Mouse (Mus musculus) limb, embryonic 14.5 days (tissue): Measurements from ENCODE around the gene Snhg11. TPM values are rescaled to one million over a fixed set of nuclear protein-coding genes. Genes with fewer than 3 reads are reported as not detected.

Experiments used
- ATAC-seq: fragments of 200-750 bp; cut with Nextera tagmentation; 2 replicates; pipeline ENCODE4 v1.8.0; 2017; ENCODE audit warnings: low read depth, moderate number of reproducible peaks, moderate TSS enrichment; ENCODE audit not compliant: low FRiP score
- DNase-seq: peaks from one replicate; pipeline ENCODE4 v3.0.0-alpha.2; 2015; ENCODE audit warnings: low spot score
- H3K27ac ChIP-seq: fragments of 300-500 bp; sonication (generic); replicated peaks from 2 replicates; pipeline ENCODE4 v1.5.1; 2014; ENCODE audit warnings: low read depth, mild to moderate bottlenecking, low read length, moderate library complexity, mixed read lengths
- H3K27me3 ChIP-seq: fragments of 300-500 bp; sonication (generic); 2 replicates; pipeline ENCODE4 v1.6.1; 2014; ENCODE audit warnings: low read length, mixed read lengths; ENCODE audit not compliant: control insufficient read depth, insufficient read depth
- H3K36me3 ChIP-seq: fragments of 300-500 bp; sonication (generic); 2 replicates; pipeline ENCODE4 v1.6.1; 2014; ENCODE audit warnings: mild to moderate bottlenecking, low read length, moderate library complexity, mixed read lengths; ENCODE audit not compliant: control insufficient read depth, insufficient read depth
- H3K4me1 ChIP-seq: fragments of 300-500 bp; sonication (generic); 2 replicates; pipeline ENCODE4 v1.6.1; 2014; ENCODE audit warnings: antibody characterized with exemption, low read length, mixed read lengths; ENCODE audit not compliant: control insufficient read depth, insufficient read depth
- H3K4me2 ChIP-seq: fragments of 300-500 bp; sonication (generic); replicated peaks from 2 replicates; pipeline ENCODE4 v1.6.1; 2014; ENCODE audit warnings: low read depth, mild to moderate bottlenecking, low read length, moderate library complexity; ENCODE audit not compliant: severe bottlenecking
- H3K4me3 ChIP-seq: fragments of 300-500 bp; sonication (generic); replicated peaks from 2 replicates; pipeline ENCODE4 v1.5.1; 2014; ENCODE audit warnings: low read length
- H3K9ac ChIP-seq: fragments of 300-500 bp; sonication (generic); 2 replicates; pipeline ENCODE4 v1.6.1; 2014; ENCODE audit warnings: mild to moderate bottlenecking, low read depth, low read length, moderate library complexity; ENCODE audit not compliant: severe bottlenecking
- H3K9me3 ChIP-seq: fragments of 300-500 bp; sonication (generic); 2 replicates; pipeline ENCODE4 v1.6.1; 2016; ENCODE audit warnings: low read length; ENCODE audit not compliant: control insufficient read depth
- POLR2A ChIP-seq: fragments of 200-500 bp; IDR thresholded peaks from 2 replicates; pipeline ENCODE4 v1.8.0; 2012; ENCODE audit warnings: inconsistent platforms, mild to moderate bottlenecking, moderate library complexity, borderline replicate concordance; ENCODE audit not compliant: insufficient read depth, insufficient read length; ENCODE audit errors: extremely low read depth
- WGBS: fragments of 180-500 bp; shearing (Covaris S2); extraction: QIAGEN DNeasy Blood & Tissue Kit; methylation state at CpG from one replicate; pipeline ENCODE4 v1.1.7; 2014; 5-methylcytosine and 5-hydroxymethylcytosine counted together
- polyA plus RNA-seq, 2 experiments: library from polyadenylated mRNA; depleted of rRNA in 1 of 2; stranded (reverse) in 1 of 2; unstranded in 1 of 2; fragments of >200 nt; fragmentation: Nextera tagmentation in 1 of 2; extraction: Ambion mirVana in 1 of 2; gene quantifications; 2 replicates each; pipeline versions ENCODE4 v1.2.1 to v1.2.3; 2012 to 2014

Snhg11 gene
- polyA plus RNA-seq, 2 experiments: 2.8 to 10.8 TPM

DNA sequence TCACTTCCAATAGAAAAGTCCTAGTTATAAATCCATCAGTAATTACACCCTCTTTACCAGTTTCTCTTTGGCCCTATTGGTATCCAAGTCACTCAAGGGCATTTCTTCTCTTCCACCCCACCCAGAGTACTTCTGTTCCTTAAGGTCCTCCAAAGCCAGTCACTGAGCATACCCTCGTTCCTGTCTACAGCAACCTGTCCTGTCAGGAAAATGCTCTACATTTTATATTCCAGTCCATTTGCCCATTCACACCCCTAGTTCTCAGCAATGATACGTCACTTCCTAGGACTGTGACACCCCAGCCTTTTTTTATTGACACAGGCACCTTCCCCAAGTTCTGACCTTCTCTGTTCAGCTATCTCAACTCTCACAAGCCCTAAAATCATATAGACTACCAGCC lies 20.2 kb upstream of the Snhg11 start:
- Histone ChIP-seq H3K36me3 (peaks cover 61% of the 10 kb centered on the region), H3K9ac (no peak overlapping the region), H3K4me3 (no peak overlapping the region), H3K27ac (no peak overlapping the region), H3K27me3 (no peaks in the 10 kb centered on the region), H3K9me3 (no peaks in the 10 kb centered on the region), H3K4me1 (peaks cover 5% of the 10 kb centered on the region), H3K4me2 (no peak overlapping the region)
- WGBS: 89% methylated on average over 2 of the region's 2 CpGs
- no peak for TF ChIP-seq POLR2A
- ATAC-seq (no peak), DNase-seq (no peak)

DNA sequence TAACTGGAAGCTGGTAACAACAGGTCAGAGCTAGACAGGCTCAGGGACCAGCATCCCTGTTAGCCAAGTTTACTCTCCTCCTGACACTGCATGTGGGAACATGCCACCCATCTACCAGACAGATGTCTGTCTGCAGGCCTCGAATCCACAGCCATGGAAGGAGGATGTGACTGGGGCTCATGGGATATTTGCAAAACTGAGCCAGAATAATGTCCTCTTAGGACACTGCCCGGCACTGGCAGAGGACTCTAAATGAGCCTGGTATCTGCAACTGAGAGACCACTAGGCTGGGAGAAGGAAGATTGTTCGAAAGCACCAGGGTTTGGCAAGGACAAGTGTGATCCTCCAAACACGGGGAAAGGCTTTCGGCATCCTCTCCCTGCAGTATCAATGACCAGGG lies 19.3 kb upstream of the Snhg11 start:
- Histone ChIP-seq H3K27me3 (no peaks in the 10 kb centered on the region), H3K4me3 (no peak overlapping the region), H3K27ac (no peak overlapping the region), H3K4me1 (peaks cover 8% of the 10 kb centered on the region), H3K4me2 (no peak overlapping the region), H3K9me3 (no peaks in the 10 kb centered on the region), H3K36me3 (peaks cover 63% of the 10 kb centered on the region), H3K9ac (no peak overlapping the region)
- ATAC-seq (no peak), DNase-seq (no peak)
- no peak for TF ChIP-seq POLR2A
- WGBS: 85% methylated on average over 5 of the region's 5 CpGs

DNA sequence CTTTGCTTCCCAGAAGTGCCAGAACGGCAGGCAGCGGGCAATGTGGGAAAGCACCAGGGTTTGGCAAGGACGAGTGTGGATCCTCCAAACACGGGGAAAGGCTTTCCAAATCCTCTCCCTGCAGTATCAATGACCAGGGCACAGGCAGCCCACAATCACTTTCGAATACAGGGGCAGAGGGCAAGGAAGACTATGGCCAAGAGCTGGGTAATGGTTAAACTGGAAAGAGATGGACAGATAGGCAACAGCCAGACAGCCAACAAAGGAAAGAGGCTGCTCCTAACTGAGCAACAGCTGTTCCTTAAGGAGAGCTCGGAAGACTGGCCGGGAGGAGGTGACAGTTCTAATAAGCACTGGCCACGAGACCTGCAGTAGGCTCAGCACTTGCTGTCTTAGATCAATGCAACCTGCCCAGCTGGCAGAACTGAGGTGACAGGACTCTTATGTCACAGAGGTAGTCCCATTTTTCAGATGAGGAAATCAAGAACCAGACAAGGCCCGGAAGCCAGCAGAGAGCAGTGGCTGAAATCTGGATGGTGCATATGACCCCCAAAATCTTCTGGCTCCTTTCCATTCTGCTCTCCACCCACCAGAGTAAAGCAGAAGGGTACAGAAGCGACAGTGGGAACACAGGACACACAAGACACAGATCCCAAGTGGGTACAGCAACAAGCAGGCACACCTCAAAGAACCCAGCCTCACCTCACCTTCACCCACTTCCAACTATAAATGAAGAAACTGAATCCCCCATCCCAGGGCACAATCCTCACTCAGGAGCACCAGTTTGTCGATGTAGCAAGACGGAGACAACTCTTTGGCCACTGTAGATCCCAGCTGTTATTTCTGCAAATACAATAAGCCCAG lies 15.4 kb upstream of the Snhg11 start:
- Histone ChIP-seq H3K36me3 (peaks cover 54% of the 10 kb centered on the region), H3K9ac (peak overlapping the region; percentile 94), H3K4me3 (peak overlapping the region; percentile 80), H3K4me1 (peaks cover 8% of the 10 kb centered on the region), H3K9me3 (no peaks in the 10 kb centered on the region), H3K27me3 (no peaks in the 10 kb centered on the region), H3K4me2 (peak overlapping the region; percentile 72), H3K27ac (no peak overlapping the region)
- ATAC-seq (no peak), DNase-seq (no peak)
- WGBS: 64% methylated on average over 12 of the region's 12 CpGs
- TF ChIP-seq POLR2A: no peak

DNA sequence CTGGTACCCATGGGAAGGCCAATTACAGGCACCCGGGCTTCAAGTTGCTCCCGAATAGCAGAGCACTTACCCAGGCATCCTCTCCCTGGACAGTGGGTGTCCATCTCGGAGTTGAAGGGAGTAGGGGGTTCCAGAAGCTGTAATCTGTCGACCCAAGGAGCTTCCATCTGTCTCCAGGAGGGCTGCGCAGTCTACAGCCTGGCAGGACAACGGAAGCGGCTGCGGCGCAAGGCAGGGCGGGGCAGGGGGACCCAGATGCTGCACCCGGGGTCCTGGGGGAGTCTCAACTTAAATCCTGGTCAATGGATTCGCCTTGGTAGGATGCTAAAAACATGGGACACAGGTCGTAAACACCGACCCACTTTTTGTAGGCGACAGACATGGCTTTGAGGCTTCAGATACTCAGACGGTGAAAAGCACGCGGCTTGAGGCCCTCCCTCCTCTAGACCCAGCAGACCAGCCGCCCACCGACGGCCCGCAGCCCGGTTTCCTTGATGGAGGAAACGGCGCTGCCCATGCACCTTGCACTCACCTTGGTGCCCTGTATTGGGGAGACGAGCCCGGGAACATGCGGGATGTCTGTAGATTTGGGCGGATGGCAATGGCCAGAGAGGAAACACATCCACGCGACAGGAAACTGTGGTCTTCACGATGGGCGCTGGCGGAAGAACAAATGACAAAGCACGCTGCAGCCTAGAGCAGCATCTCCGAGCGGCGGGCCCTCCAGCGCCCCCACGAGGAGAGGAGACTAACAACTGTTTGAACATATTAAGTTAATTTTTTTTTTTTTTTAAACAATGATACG lies 14.4 kb upstream of the Snhg11 start:
- ATAC-seq (peak; percentile 91), DNase-seq (peak; percentile 92)
- H3K27ac ChIP-seq: peak overlapping the region; percentile 75
- H3K4me1 ChIP-seq: peaks cover 8% of the 10 kb centered on the region
- peak overlapping the region; percentile 94 for H3K9ac ChIP-seq
- H3K4me3 ChIP-seq: peak overlapping the region; percentile 80
- no peaks in the 10 kb centered on the region for H3K9me3 ChIP-seq
- peak overlapping the region; percentile 72 for H3K4me2 ChIP-seq
- peak; percentile 93; the same call in 1 of the 2 replicates for TF ChIP-seq POLR2A
- H3K36me3 ChIP-seq: peaks cover 43% of the 10 kb centered on the region
- no peaks in the 10 kb centered on the region for H3K27me3 ChIP-seq
- WGBS: under 1% methylated on average over 37 of the region's 41 CpGs

DNA sequence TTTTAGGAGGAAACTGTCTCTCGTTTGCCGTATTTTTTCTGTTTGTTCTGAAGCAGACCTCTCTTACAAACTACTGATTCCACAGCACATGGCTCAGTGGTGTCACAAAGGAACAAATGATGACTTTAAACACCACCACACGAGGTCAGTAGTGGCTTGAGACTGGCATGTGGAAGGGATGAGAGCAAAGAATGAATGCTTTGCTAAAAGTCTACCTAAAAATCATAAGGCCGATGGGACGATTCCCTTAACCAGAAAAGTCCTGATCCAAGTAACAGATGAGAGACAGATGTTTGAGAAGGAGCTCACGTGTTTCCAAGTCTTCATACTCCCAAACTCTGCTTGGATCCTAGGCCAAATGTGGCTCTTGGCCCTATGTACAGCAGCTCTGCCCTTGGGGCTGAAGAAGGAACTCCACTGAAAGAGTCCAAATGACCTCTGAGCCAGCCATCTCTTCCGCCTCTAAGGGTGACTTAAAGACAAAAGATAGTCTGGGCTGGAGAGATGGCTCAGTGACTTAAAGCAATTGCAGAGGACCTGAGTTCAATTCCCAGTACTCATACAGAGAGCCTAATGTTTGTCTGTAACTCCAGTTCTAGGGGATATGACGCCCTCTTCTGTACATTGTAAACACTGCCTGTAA lies 13.6 kb upstream of the Snhg11 start:
- DNase-seq: peak; percentile 35
- Histone ChIP-seq H3K27me3 (no peaks in the 10 kb centered on the region), H3K27ac (peak overlapping the region; percentile 65), H3K4me2 (peak overlapping the region; percentile 72), H3K4me3 (peak overlapping the region; percentile 80; the same call in 1 of the 2 replicates), H3K9ac (peak overlapping the region; percentile 94), H3K36me3 (peaks cover 36% of the 10 kb centered on the region), H3K4me1 (peaks cover 8% of the 10 kb centered on the region), H3K9me3 (no peaks in the 10 kb centered on the region)
- no peak for TF ChIP-seq POLR2A
- peak; percentile 45; the same call in 1 of the 2 replicates for ATAC-seq
- 35% methylated on average over 8 of the region's 8 CpGs for WGBS
